Mouse (Mus musculus): ENCODE results near the gene Icmt. TPM values are rescaled to one million over a fixed set of nuclear protein-coding genes. Genes with fewer than 3 reads are reported as not detected.

The Icmt gene
- polyA plus RNA-seq, 1 experiment: 32.7 TPM

GRCm38 (mm10) chr4:152295916-152296315 is 1.1 kb upstream of the Icmt start:
- no peak for DNase-seq (ENCODE audit: extremely low spot score in 1 of 2, low spot score in 1 of 2)

GRCm38 (mm10) chr4:152296371-152296770 is 656 bp upstream of the Icmt start:
- DNase-seq (ENCODE audit: extremely low spot score in 1 of 2, low spot score in 1 of 2): no peak

DNA sequence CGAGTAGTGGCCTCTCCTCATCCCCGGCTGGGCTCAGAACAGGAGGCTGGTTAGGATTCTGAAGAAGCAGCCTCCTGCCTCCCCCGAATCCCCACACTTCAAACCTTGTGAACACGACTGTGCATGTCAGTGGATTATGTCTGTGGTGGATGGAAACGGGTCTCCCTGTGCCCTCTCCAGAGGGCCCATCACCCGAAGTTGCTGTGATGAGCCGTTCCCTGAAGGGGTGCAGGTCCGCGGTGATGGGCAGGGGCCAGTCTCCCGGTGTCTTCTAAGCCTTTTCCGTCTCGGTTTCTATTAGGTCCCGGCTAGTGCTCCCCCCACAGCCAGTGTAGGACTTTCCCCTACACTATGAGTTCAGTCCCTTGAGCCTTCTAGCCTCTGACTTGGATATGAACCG is 1.8 kb downstream of the Icmt start:
- DNase-seq (ENCODE audit: extremely low spot score in 1 of 2, low spot score in 1 of 2): no peak

- DNase-seq (ENCODE audit: extremely low spot score in 1 of 2, low spot score in 1 of 2): no peak
Measured at GRCm38 (mm10) chr4:152300375-152300774, 3.3 kb downstream of the Icmt start.

GRCm38 (mm10) chr4:152302012-152302411 is 5.0 kb downstream of the Icmt start:
- DNase-seq (ENCODE audit: extremely low spot score in 1 of 2, low spot score in 1 of 2): no peak

- DNase-seq (ENCODE audit: extremely low spot score in 1 of 2, low spot score in 1 of 2): no peak
Measured at GRCm38 (mm10) chr4:152303172-152303571, 6.1 kb downstream of the Icmt start.

GRCm38 (mm10) chr4:152304685-152305084 is 7.7 kb downstream of the Icmt start:
- no peak for DNase-seq (ENCODE audit: extremely low spot score in 1 of 2, low spot score in 1 of 2)

GRCm38 (mm10) chr4:152305991-152306390 is 9.0 kb downstream of the Icmt start:
- no peak for DNase-seq (ENCODE audit: extremely low spot score in 1 of 2, low spot score in 1 of 2)

DNA sequence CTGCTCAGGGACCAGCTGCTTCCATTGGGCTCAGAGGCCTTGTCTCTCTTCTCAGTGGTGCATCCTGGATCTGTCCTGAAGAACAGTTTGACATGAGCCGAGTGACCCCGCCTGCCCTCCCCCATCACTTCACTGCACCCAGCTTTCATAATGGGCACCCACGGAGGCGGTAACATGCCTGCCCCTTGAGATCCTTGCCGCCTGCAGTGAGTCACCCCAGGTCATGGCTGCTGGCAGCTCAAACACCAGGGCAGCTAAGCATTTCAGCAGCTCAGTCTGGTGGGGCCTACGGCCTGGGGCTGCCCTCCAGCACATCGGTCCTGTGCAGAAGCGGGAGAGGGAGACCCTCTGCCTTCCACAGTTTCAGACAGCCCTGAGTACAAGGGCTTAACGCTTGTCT is 10.5 kb downstream of the Icmt start:
- DNase-seq (ENCODE audit: extremely low spot score in 1 of 2, low spot score in 1 of 2): no peak

- no peak for DNase-seq (ENCODE audit: extremely low spot score in 1 of 2, low spot score in 1 of 2)
Measured at GRCm38 (mm10) chr4:152312186-152312585, 15.2 kb downstream of the Icmt start.

DNA sequence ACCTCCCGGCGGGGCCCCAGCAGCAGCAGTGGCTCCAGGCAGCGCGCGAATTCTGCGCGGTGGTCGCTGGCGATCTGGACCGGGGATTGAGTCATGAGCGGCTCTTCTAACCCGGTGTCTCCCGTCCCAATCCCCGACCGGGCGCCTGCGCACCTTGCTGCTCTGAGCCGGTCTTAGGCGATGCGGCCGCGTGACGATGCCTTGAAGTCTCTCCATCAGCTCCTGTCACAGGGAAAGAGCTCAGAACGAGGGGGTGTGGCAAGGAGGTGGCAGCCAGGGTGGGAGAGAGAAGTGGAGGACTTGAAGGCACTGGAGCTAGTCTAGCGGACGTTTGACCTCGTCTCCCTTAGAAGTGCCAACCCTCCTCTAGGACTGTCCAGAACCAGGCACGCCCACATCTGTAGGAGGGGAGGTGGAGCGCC is 16.2 kb downstream of the Icmt start:
- peak in 1 of 2 experiments; percentile 45 for DNase-seq (ENCODE audit: extremely low spot score in 1 of 2, low spot score in 1 of 2)

DNA sequence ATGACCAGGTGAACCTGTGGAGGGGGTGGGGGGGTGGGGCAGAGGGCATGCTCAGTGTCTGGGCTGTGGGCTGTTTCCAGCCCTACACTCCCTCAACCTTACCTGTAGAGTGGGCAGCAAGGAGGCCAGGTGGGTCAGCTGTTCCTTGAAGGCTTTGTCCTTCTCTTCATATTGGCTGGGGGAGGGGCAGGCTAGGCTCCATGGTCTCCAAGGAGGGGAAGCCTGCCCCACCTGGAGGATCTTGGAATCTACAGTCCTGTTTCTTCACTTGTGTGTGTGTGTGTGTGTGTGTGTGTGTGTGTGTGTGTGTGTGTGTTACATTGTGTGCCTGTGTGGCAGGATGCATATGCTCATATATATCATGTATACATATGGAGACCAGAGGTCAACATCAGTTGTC is 16.9 kb downstream of the Icmt start:
- DNase-seq (ENCODE audit: extremely low spot score in 1 of 2, low spot score in 1 of 2): peak in 1 of 2 experiments; percentile 30

GRCm38 (mm10) chr4:152315498-152316213 is 18.6 kb downstream of the Icmt start:
- peak in 1 of 2 experiments; percentile 31 for DNase-seq (ENCODE audit: extremely low spot score in 1 of 2, low spot score in 1 of 2)

- no peak for DNase-seq (ENCODE audit: extremely low spot score in 1 of 2, low spot score in 1 of 2)
Measured at GRCm38 (mm10) chr4:152317631-152318033, 20.6 kb downstream of the Icmt start.

- peak in 1 of 2 experiments; percentile 67 for DNase-seq (ENCODE audit: extremely low spot score in 1 of 2, low spot score in 1 of 2)
Measured at GRCm38 (mm10) chr4:152318517-152319234, 21.6 kb downstream of the Icmt start, which contains the start of gene Rnf207. Gene Rnf207, minus strand, starts transcription at chr4:152318993.

- no peak for DNase-seq (ENCODE audit: extremely low spot score in 1 of 2, low spot score in 1 of 2)
Measured at GRCm38 (mm10) chr4:152321464-152321863, 24.4 kb downstream of the Icmt start.

DNA sequence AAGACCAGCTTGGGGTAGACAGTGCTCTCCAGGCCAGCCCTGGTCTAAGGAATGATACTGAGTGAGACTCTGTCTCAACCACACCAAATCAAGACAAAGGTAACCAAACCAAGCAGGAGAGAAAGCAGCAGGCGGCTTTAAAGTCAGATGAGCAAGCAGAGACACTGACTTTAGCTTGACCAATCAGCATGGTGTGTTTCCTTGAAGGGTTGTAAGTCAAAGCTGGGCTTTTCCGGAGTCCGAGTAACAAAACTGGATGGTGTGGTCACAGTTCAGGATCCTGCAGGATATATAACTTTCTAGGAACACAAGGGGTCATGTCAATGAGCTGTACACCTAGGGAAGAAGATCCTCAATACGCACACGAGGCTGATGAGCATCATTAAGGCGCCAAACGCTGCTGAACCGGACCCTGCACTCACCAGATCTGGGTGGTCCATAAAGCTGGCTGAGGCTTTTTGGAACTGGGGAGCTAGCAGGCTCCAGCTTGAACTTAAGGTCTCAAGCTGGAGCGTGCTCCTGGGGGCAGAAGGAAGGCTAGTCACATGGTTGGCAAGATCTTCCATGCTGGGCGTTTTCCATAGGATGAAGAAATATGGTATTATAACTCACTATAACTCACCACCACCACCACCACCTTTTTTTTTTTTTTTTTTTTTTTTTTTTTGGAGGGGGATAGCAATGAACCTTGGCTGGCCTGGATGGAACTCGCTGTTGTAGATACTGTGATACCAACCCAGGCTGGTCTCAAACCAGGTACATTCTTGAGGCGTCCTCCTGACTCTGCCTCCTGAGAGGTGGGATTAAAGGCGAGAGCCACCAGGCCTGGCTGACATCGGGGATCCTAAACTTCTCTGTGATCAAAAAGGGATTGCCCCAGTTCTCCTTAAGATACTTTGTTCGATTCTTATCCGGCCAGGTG is 27.9 kb downstream of the Icmt start:
- DNase-seq (ENCODE audit: extremely low spot score in 1 of 2, low spot score in 1 of 2): no peak

DNA sequence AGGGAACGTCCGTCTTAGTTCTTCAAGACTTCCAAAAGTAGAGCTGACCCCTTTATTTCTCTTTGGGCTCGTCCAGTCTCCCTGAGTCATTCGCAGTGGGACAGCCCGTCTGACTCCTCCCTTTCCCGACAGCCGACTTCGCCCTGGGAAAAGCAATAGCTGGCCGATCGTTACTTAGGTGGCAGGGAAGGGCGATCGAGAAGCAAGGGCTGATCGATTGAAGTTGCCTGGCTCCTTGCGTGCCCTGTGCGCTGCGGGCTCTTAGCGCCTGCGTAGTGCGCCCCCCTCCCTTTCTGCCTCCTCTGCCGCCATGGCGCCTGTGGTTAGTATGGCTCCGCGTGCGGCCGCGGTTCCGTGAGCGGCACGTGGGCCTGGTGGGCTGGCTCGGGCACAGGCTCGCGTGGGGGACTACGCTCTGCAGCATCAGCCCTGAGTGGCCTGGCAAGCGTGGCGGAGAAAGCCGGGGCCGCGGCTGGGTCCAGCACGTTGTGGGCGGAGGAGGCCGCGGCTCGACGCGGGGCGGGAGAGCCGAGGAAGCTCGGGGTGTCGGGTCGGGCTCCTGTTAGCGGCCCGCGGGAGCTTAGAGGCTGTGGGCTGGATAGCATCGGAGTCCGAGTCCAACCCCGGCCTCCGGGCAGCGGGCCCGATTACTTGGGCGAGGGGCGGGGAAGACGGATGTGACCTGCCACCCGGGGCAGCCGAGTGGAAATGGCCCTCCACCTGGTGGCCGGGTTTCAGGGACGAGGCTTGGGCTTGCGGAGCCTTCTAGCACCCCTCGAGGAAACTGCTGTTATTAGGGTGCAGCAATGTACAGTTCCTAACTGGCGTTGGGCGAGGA is 28.8 kb downstream of the Icmt start, which contains the start of gene Rpl22:
Gene Rpl22, plus strand, starts transcription at position 169 of the 838 bp plus-strand sequence.
- peak; percentile 94 to 98 for DNase-seq (ENCODE audit: extremely low spot score in 1 of 2, low spot score in 1 of 2)

GRCm38 (mm10) chr4:152326543-152326942 is 29.5 kb downstream of the Icmt start:
- no peak for DNase-seq (ENCODE audit: extremely low spot score in 1 of 2, low spot score in 1 of 2)

DNA sequence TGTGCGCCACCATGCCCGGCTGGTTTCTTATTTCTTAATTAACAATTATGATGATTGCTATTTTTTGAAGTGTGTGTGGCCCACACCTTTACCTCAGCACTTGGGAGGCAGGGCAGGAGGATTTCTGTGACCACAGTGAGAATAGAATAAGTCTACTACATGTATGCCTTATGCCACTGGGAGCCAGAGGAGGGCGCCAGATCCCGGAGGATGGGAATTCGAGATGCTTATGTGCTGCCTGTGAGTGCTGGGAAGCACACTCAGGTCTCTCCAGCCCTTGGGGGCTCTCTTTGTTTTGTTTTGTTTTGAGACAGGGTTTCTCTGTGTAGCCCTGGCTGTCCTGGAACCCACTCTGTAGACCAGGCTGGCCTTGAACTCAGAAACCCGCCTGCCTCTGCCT is 31.7 kb downstream of the Icmt start:
- DNase-seq (ENCODE audit: extremely low spot score in 1 of 2, low spot score in 1 of 2): no peak

Data from frontal cortex, adult 2 months (tissue).